Mouse (Mus musculus): ENCODE measurements at regions not wholly inside any gene's neighbourhood (a gene's known extent, or its start where the extent isn't known, plus 50 kb on each side); places are given as distances from the start of the nearest gene placed in this dataset.

DNA sequence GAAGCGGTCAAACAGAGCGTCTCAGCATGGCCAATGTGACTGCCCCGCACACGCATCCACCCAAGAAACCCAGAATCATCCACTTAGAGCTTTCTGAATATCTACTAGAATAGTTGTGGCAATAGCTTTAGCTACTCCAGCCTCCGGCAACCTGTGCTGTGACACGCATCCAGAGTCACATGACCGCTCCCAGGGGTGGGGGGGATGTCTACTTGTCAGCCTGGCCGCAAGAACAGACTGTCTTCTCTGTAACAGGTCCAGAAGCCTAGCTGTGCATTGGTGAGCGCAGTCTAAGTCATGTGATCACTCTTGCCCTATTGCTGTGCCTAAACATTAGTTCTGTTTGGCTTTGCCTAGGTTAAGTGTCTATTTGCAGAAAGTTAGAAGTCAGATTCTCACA, 137.5 kb downstream of the Zfp706 start:
- no peak for ATAC-seq (replicated peaks; ENCODE audit: low read depth, poor library complexity, severe bottlenecking)

DNA sequence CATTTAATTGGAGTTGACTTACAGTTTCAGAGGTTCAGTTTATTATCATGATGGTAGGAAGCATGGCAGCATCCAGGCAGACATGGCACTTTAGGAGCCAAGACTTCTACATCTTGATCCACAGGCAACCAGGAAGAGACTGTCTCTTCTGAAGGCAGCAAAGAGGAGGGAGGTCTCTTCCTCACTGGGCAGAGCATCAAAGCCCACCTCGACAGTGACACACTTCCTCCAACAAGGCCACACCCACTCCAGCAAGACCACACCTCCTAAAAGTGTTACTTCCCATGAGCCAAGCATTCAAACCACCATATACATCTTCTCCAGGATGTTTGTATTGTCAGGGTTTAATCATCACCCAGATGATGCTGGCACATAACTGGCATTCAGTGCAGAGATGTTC, 141.5 kb downstream of the Zfp706 start:
- ATAC-seq (replicated peaks; ENCODE audit: low read depth, poor library complexity, severe bottlenecking) = peak; percentile 37; the same call in 1 of the 2 replicates

DNA sequence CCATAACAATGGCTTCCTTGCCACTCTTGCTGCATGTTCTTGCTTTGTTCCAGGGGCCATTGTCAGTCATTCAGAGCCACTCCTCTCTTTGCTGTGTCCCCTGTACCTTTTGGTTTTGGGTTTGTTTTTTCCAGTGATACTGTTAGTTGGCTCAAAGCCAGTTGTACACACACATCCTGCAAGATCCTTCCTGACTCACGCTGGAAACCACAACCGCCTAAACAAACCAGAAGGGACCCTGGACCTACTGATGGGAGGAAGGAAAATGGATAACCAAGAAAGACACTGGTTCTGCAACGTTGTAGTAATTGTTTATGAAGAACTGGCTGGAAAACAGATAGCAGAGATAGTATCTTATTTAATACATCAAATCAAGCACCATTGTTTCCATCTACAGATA, 142.2 kb downstream of the Zfp706 start:
- peak; percentile 63 for ATAC-seq (replicated peaks; ENCODE audit: low read depth, poor library complexity, severe bottlenecking)

DNA sequence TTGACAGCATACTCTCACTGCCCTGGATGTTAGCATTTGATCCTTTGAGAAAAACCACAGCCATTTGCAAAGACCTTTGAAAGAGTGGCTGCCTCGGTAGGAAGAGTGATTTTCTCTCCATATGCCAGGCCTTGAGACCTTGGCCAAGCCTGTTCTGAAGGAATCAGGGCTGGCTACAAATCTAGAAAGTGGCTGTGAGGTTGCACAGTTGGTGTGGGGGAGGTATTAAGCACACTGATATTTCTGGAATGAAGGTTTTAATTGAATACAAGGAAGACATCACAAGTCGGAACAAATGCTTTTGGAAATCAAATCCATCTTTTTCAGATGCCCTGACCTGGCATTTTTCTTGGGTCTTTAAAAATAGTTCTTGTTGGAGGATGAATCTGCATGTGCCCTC, 143.5 kb downstream of the Zfp706 start:
- no peak for ATAC-seq (replicated peaks; ENCODE audit: low read depth, poor library complexity, severe bottlenecking)

DNA sequence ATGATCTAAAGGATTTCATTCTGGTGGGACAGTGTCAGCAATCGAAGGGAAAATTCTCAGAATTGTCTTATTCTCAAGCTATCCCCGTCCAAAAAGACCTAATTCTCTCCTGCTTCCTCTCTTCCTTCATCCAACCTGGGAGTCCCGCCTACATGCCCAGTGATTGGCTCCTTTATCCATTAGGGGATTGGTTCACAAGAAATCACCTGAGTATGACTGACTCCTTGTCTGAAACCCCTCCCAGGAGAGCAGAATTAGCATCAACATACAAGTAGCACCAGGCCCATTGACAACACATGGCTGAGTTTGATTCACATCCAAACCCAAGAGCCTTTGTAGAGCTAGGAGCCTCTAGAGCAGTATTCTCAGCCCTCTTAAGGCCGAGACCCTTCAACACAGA, 148.9 kb downstream of the Zfp706 start:
- no peak for ATAC-seq (replicated peaks; ENCODE audit: low read depth, poor library complexity, severe bottlenecking)

DNA sequence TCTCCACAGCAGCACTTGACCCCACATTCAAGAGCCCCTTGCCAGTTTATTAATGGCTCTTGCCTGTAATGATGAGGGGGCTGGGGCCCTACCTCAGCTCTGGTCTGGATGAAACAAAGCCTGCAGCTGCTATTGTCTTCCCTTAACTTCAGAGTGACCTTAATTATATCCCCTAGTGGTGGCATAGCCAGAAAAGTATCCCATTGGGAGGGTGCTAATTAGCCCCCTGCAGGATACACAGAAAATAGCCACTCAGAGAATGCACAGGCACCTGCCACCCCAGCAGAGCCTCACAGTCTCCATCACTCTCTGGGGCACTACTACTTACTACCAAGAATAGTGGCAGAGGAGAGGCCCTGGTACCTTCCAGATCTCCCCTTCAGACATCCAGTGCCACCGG, 150.0 kb downstream of the Zfp706 start:
- ATAC-seq (replicated peaks; ENCODE audit: low read depth, poor library complexity, severe bottlenecking) = peak; percentile 83

DNA sequence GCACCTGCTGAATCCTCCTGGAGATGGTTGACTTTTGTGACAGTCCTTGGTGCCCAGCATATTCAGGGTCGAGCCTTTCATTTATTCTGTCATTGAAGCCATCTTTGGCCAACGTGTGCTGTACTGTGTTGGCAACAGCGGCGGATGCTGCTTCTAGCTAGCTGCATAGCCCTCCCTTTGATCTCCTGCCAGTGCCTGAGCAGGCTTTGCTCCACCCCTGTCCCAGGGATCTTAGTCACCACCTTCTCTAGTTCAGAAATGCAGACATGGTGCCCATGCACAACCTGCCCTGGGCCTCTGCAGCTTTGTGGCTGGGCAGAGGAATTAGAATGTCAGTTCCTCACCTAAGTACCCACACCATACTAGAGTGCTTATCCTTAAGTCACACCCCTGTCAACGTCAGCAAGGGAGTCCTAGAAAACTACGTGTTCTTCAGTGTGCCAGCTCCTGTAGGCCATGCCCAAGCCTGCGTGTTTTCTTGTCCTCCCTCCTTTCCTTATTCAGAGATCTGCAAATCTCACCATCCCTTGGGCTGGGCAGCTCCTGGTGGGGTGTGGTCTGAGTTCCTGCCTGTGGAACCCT, 151.9 kb downstream of the Zfp706 start:
- ATAC-seq (replicated peaks; ENCODE audit: low read depth, poor library complexity, severe bottlenecking) = no peak

DNA sequence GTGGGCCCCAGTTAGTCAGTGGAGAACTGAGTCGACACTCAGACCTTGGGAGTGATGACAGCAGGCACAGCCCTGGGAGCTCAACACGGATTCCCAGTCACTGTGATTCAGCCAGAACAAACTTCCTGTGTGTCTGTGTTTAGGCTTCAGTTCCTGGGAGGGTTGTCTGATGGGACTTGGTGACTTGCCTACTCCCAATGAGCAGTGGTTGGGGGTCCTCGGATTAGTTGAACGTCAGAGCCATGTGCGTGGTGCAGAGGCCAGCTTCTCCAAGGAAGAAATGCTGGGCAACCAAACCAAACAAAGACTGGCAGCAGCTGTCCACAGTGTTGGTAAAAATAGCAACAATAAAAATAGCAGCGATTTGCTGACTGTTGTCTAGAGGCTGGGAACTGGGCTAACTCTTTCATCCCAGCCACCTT, 152.7 kb downstream of the Zfp706 start:
- no peak for ATAC-seq (replicated peaks; ENCODE audit: low read depth, poor library complexity, severe bottlenecking)

DNA sequence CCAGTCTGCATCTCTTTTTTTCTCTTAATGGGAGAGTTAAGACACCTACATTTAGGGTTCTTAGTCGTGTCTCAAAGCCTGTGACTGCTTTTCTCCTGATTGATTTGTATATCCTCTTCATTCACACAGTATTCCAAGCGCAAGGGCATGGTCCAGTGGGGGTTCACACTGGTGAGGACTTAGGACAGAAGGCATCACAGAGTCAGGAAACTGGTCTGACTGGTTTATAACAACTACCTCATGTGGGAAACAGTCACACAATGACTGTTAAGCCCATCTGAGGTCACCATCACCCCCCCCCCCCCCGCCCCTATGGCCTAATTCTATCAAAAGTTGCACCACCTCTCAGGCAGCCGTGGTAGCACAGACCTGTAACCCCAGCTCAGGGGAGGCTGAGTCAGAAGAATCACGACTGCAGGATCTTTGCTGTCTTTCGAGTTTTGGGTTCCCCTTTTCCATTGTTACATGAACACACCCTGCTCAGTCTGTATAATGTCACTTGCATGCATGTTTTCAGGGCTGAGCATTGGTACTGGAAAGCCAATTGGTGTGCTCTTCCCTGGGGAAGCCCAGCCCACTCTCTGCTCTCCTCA, 155.2 kb downstream of the Zfp706 start:
- 0 out of 2 replicates have a peak, but pooled peaks have one; percentile 18 for ATAC-seq (replicated peaks; ENCODE audit: low read depth, poor library complexity, severe bottlenecking)

DNA sequence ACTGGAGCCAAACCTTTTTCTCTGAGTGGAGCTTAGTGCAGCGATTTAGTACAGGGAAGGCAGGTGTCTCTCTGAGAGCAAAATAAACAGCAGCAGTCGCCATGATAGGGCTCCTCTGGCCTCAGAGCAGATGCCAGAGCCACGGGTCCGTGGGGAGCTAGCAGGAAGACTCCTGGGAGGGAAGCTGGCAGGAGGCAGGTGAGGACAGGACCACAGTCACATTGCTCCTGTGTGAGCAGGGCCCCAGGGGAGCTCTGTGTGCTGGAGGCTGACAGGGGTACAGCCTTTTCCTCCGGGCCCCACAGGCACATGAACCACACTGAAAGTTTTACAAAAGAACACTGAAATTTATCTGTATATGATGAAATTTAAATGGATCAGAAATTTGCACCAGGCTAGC, 159.3 kb downstream of the Zfp706 start:
- no peak for ATAC-seq (replicated peaks; ENCODE audit: low read depth, poor library complexity, severe bottlenecking)

DNA sequence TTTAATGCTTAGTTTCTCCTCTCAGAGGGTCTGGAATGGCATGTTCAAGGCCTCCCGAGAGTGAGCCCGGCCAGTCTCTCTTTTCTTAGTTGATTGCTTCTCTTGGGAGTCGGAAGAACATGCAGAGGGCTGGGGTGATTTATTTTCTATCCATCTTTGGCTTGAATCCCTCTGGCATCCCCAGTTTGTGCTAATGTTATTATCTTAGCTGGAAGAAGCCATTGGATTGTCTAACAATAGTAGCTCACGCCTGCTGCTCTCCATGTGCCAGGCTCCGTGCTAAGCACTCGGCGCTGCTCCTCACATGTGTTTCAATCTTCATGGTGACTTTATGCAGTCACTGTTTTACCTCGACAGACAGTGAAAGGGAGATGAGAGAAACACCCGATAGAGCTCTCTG, 160.8 kb downstream of the Zfp706 start:
- ATAC-seq (replicated peaks; ENCODE audit: low read depth, poor library complexity, severe bottlenecking) = no peak
